Mouse (Mus musculus) neural tube, embryonic 15.5 days (tissue): ENCODE results near the gene Syt8. TPM values are rescaled to one million over a fixed set of nuclear protein-coding genes. Genes with fewer than 3 reads are reported as not detected.

ENCODE experiments used
- polyA plus RNA-seq: library from polyadenylated mRNA; unstranded; fragments of >200 nt; fragmentation: Nextera tagmentation; extraction: Ambion mirVana; gene quantifications from 2 replicates; pipeline ENCODE4 v1.2.1, GENCODE M21; 2015

Gene Syt8
- polyA plus RNA-seq, 1 experiment from 2014 or later: 0.14 TPM

Other genes starting within 250 kb of the Syt8 start
- gene Gm10153, start 244.5 kb upstream of the Syt8 start, polyA plus RNA-seq: not detected in 2 replicates
- gene Krtap5-3, start 233.5 kb upstream of the Syt8 start, polyA plus RNA-seq: not detected in 2 replicates
- not detected in 2 replicates for gene Gm7579, start 223.0 kb upstream of the Syt8 start, polyA plus RNA-seq
- gene Krtap5-5, start 204.9 kb upstream of the Syt8 start, polyA plus RNA-seq: not detected in 2 replicates
- not detected in 2 replicates for gene Gm40460, start 193.8 kb upstream of the Syt8 start, polyA plus RNA-seq
- not detected in 2 replicates for gene Gm2431, start 176.5 kb upstream of the Syt8 start, polyA plus RNA-seq
- not detected in 2 replicates for gene Gm4559, start 160.5 kb upstream of the Syt8 start, polyA plus RNA-seq
- not detected in 2 replicates for gene Krtap5-1, start 137.7 kb upstream of the Syt8 start, polyA plus RNA-seq
- not detected in 2 replicates for gene Krtap5-4, start 131.3 kb upstream of the Syt8 start, polyA plus RNA-seq
- 13.5 and 14.7 TPM in 2 replicates for gene Ifitm10, start 61.1 kb upstream of the Syt8 start, polyA plus RNA-seq
- gene Gm49369, start 52.2 kb upstream of the Syt8 start, polyA plus RNA-seq: not detected in 2 replicates
- 304 and 310 TPM in 2 replicates for gene Ctsd, start 46.8 kb upstream of the Syt8 start, polyA plus RNA-seq
- 16.4 and 24.8 TPM in 2 replicates for gene Tnni2, start 7.0 kb downstream of the Syt8 start, polyA plus RNA-seq
- 6.9 and 58.6 TPM in 2 replicates for gene Lsp1, start 26.0 kb downstream of the Syt8 start, polyA plus RNA-seq
- gene Tnnt3, start 64.0 kb downstream of the Syt8 start, polyA plus RNA-seq: 14.9 and 26.9 TPM in 2 replicates
- 21.0 and 27.9 TPM in 2 replicates for gene Mrpl23, start 97.8 kb downstream of the Syt8 start, polyA plus RNA-seq
- gene Igf2, start 232.0 kb downstream of the Syt8 start, polyA plus RNA-seq: 176 and 252 TPM in 2 replicates
- 0.22 TPM in 1 of 2 replicates, not detected in the other for gene Gm49394, start 235.1 kb downstream of the Syt8 start, polyA plus RNA-seq